Mouse (Mus musculus) stomach, adult 2 months (tissue): Measurements from ENCODE around the gene March10. TPM values are rescaled to one million over a fixed set of nuclear protein-coding genes. Genes with fewer than 3 reads are reported as not detected.

Source experiments
- polyA plus RNA-seq: library from polyadenylated mRNA; depleted of rRNA; stranded (reverse); fragments of >200 nt; gene quantifications from 2 replicates; pipeline ENCODE4 v1.2.3, GENCODE M21; 2012; rRNA removed

The March10 gene
- not detected in 2 replicates for polyA plus RNA-seq

GRCm38 (mm10) chr11:105456497-105456907, at the start of gene March10:
Gene March10, minus strand, starts transcription at chr11:105456735.

Other genes starting within 250 kb of the March10 start
- 7.1 and 8.3 TPM in 2 replicates for gene Mrc2, start 164.1 kb downstream of the March10 start, polyA plus RNA-seq
- 0.76 and 0.98 TPM in 2 replicates for gene Tanc2, start 133.3 kb upstream of the March10 start, polyA plus RNA-seq